Mouse (Mus musculus) kidney, adult 2 months (tissue): ENCODE data around the gene Nxnl1.
A peak's percentile ranks its signal among the peaks of the same experiment; 100 is the strongest.

Source experiments
- CTCF ChIP-seq: fragments of 200-500 bp; conservative IDR thresholded peaks from 2 replicates; pipeline ENCODE4 v1.5.1; 2011; ENCODE audit warnings: low read depth, mild to moderate bottlenecking, control low read depth, low read length, moderate library complexity, mixed read lengths; ENCODE audit not compliant: insufficient read depth, insufficient read length
- POLR2A ChIP-seq: fragments of 200-500 bp; IDR thresholded peaks from one replicate; pipeline ENCODE4 v1.6.1; 2011; ENCODE audit warnings: low read depth, low read length, control low read depth

DNA sequence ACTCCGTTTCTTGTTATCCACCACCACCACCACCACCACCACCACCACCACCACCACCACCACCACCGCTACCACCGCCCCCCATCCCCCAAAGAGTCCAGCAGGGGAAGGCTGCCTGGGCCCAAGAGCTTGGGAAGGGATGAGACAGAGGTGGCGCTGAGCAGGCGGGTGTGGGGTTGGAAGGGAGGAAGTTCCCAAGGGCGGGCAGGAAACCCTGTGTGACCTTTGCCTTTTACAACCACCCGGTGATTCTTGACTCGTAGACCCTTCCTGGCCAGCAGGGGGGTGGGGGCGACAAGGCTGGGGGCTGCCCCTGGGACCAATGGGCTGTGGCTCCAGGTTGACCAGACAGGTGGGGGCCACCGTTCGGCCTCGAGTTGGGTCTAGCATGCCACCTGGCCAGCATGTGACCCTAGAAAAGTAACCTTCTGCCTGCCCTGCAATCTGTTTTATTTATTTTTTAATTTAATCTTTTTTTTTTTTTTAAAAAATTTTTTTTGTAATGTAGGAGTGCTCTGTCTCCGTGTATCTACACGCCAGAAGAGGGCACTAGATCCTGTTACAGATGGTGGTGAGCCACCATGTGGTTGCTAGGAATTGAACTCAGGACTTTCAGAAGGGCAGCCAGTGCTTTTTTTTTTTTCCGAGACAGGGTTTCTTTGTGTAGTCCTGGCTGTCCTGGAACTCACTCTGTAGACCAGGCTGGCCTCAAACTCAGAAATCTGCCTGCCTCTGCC lies 53.2 kb downstream of the Nxnl1 start:
- TF ChIP-seq CTCF (0 out of 2 replicates have a peak, but pooled peaks have one; percentile 6), POLR2A (no peak)
